Mouse (Mus musculus) liver, embryonic 11.5 days (tissue): Measurements from ENCODE around the gene Zfp212. TPM values are rescaled to one million over a fixed set of nuclear protein-coding genes. Genes with fewer than 3 reads are reported as not detected.

Source experiments
- ATAC-seq: fragments of 200-750 bp; cut with Nextera tagmentation; replicated peaks from 2 replicates; pipeline ENCODE4 v1.8.0; 2017; ENCODE audit warnings: moderate number of reproducible peaks, mild to moderate bottlenecking, moderate TSS enrichment, moderate library complexity; ENCODE audit not compliant: low FRiP score
- DNase-seq: peaks from one replicate; pipeline ENCODE4 v3.0.0-alpha.2; 2017; ENCODE audit warnings: low spot score
- H3K27ac ChIP-seq: fragments of 300-500 bp; sonication (generic); 2 replicates; pipeline ENCODE4 v1.5.1; 2014; ENCODE audit warnings: mild to moderate bottlenecking, low read depth, low read length, control low read depth
- H3K27me3 ChIP-seq: fragments of 300-500 bp; sonication (generic); replicated peaks from 2 replicates; pipeline ENCODE4 v1.6.1; 2014; ENCODE audit warnings: low read length, mixed read lengths; ENCODE audit not compliant: control insufficient read depth, insufficient read depth
- H3K36me3 ChIP-seq: fragments of 300-500 bp; sonication (generic); 2 replicates; pipeline ENCODE4 v1.6.1; 2014; ENCODE audit warnings: mild to moderate bottlenecking, low read length, moderate library complexity, mixed read lengths; ENCODE audit not compliant: control insufficient read depth, insufficient read depth
- H3K4me1 ChIP-seq: fragments of 300-500 bp; sonication (generic); replicated peaks from 2 replicates; pipeline ENCODE4 v1.6.1; 2014; ENCODE audit warnings: low read length, mixed read lengths; ENCODE audit not compliant: control insufficient read depth, insufficient read depth
- H3K4me2 ChIP-seq: fragments of 300-500 bp; sonication (generic); 2 replicates; pipeline ENCODE4 v1.6.1; 2014; ENCODE audit warnings: mild to moderate bottlenecking, control low read depth, moderate library complexity
- H3K4me3 ChIP-seq: fragments of 300-500 bp; sonication (generic); 2 replicates; pipeline ENCODE4 v1.5.1; 2014; ENCODE audit warnings: low read depth, low read length, control low read depth
- H3K9ac ChIP-seq: fragments of 300-500 bp; sonication (generic); 2 replicates; pipeline ENCODE4 v1.6.1; 2014; ENCODE audit warnings: low read depth, low read length, control low read depth
- H3K9me3 ChIP-seq: fragments of 300-500 bp; sonication (generic); 2 replicates; pipeline ENCODE4 v1.6.1; 2016; ENCODE audit warnings: low read length, inconsistent platforms, mixed read lengths; ENCODE audit not compliant: control insufficient read depth
- WGBS: fragments of 180-500 bp; shearing (Covaris S2); extraction: QIAGEN DNeasy Blood & Tissue Kit; methylation state at CpG from one replicate; pipeline ENCODE4 v1.1.7; 2014; 5-methylcytosine and 5-hydroxymethylcytosine counted together
- polyA plus RNA-seq: library from polyadenylated mRNA; unstranded; fragments of >200 nt; fragmentation: Nextera tagmentation; extraction: Ambion mirVana; gene quantifications from 2 replicates; pipeline ENCODE4 v1.2.1, GENCODE M21; 2014

Zfp212 gene
- polyA plus RNA-seq, 1 experiment from 2014 or later, result 9.5 TPM

DNA sequence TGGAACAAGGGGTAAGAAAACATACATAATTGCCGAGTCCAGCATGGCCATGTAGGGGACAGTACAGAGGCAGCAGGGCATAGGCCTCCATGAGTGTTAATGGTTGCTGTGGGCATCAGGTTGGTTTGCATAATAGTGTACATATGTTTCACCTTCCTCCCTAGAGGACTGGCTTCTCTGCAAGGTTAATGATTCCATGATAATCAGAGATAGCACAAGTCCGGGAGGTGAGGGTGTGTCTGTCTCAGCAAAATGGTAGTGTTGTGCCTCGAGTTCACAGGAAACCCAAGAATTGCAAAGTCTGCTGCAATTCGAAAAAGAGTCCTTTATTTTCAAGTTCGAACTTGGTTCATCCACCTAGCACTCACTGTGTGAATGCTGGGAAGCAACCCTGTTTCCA lies 3.2 kb upstream of the Zfp212 start:
- H3K36me3 ChIP-seq, result no peaks in the 10 kb centered on the region
- H3K27ac ChIP-seq, result no peak overlapping the region
- no peak for DNase-seq
- no peak overlapping the region for H3K4me2 ChIP-seq
- 75% methylated on average over 5 of the region's 5 CpGs for WGBS
- no peaks in the 10 kb centered on the region for H3K9me3 ChIP-seq
- H3K9ac ChIP-seq, result no peak overlapping the region
- no peak overlapping the region for H3K4me3 ChIP-seq
- no peak for ATAC-seq
- peaks cover 16% of the 10 kb centered on the region for H3K4me1 ChIP-seq
- H3K27me3 ChIP-seq, result no peaks in the 10 kb centered on the region

DNA sequence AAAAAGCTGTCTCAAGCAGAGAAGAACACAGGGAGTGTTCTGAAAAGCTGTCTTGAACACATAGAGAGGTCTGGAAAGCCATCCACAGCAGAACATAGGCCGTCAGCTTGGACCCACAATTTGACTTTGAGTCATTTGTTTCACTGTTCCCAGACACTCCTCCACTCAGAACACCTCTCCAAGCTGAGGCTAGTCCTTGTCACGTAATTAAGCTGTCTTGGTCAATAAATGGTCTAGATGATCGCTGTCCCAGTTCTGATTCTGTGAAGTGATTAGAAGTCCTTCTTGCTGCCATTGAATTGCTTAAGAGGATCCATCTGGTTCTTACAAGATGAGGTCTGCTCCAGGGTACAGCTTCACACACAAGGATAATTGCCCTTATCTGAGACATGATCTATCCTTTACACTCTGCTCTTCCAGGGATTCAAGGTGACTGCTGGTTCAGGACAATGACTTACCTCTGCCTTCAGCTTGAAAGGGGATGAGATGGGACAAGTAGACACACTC lies 1.5 kb upstream of the Zfp212 start:
- no peak overlapping the region for H3K4me2 ChIP-seq
- no peak overlapping the region for H3K27ac ChIP-seq
- H3K27me3 ChIP-seq, result no peaks in the 10 kb centered on the region
- DNase-seq, result no peak
- no peak overlapping the region for H3K4me3 ChIP-seq
- peaks cover 17% of the 10 kb centered on the region for H3K4me1 ChIP-seq
- 85% methylated on average over 3 of the region's 3 CpGs for WGBS
- H3K36me3 ChIP-seq, result no peaks in the 10 kb centered on the region
- no peak for ATAC-seq
- H3K9ac ChIP-seq, result no peak overlapping the region
- H3K9me3 ChIP-seq, result no peaks in the 10 kb centered on the region

DNA sequence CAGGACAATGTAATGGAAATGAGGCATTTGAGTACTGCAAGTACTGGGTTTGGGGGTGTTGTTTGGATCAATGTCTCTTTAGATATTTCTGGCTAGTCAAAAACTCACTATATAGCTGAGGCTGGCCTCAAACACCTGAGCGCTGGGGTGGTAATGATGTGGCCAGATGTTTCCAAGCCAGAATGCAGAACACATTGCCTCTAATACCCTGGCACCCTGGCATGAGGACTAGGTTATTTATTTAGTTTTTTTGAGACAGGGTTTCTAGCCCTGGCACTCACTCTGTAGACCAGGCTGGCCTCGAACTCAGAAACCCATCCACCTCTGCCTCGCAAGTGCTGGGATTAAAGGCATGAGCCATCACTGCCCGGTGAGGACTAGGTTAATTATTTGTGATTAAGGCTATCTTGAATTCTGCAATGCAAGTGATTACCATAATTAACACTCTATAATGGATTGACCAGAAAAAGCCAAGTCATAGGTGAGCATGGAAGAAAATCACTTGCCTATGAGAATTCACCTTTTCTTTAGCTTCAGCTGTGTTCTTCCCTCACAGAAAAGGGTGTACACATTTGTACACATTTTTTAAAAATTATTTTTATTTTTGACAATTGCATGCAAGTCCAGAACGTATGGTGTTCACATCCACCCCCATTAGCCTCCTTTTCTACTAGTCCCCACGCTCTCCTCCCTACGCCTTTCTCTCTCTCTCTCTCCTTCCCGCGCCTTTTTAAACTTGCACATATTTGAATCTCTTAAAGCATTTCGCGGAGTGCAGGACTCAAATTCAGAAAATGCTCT lies 430 bp upstream of the Zfp212 start:
- Histone ChIP-seq H3K4me1 (peaks cover 17% of the 10 kb centered on the region), H3K4me2 (peak overlapping the region; percentile 92), H3K4me3 (peak overlapping the region; percentile 75), H3K27ac (peak overlapping the region; percentile 97), H3K9me3 (no peaks in the 10 kb centered on the region), H3K36me3 (no peaks in the 10 kb centered on the region), H3K27me3 (no peaks in the 10 kb centered on the region), H3K9ac (peak overlapping the region; percentile 93)
- ATAC-seq (peak; percentile 10; the same call in 1 of the 2 replicates), DNase-seq (no peak)
- WGBS, result 28% methylated on average over 11 of the region's 11 CpGs

DNA sequence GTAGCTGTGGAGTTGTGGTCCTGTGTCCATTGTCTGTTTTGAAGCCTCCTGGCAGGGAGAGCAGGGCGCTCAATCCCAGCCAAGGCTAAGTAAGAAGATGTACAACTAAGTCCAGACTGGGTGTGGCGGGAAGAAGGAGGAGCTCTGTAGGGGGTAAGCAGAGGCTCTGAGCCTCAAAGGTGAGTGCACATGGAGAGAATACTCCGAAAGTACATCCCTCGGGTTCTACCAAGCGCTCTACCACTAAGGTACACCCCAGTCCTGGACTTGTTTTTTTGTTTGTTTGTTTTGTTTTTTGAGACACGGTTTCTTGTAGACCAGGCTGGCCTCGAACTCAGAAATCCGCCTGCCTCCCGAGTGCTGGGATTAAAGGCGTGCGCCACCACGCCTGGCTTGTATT lies 22.2 kb downstream of the Zfp212 start:
- Histone ChIP-seq H3K9me3 (peaks cover 5% of the 10 kb centered on the region; the same call in 1 of the 2 replicates), H3K4me1 (peaks cover 5% of the 10 kb centered on the region), H3K36me3 (peaks cover 8% of the 10 kb centered on the region), H3K27me3 (no peaks in the 10 kb centered on the region), H3K4me3 (peak overlapping the region; percentile 68), H3K27ac (no peak overlapping the region), H3K9ac (peak overlapping the region; percentile 95), H3K4me2 (peak overlapping the region; percentile 98)
- ATAC-seq (peak; percentile 35), DNase-seq (no peak)
- whole genome bisulfite sequencing, result 53% methylated on average over 12 of the region's 12 CpGs

DNA sequence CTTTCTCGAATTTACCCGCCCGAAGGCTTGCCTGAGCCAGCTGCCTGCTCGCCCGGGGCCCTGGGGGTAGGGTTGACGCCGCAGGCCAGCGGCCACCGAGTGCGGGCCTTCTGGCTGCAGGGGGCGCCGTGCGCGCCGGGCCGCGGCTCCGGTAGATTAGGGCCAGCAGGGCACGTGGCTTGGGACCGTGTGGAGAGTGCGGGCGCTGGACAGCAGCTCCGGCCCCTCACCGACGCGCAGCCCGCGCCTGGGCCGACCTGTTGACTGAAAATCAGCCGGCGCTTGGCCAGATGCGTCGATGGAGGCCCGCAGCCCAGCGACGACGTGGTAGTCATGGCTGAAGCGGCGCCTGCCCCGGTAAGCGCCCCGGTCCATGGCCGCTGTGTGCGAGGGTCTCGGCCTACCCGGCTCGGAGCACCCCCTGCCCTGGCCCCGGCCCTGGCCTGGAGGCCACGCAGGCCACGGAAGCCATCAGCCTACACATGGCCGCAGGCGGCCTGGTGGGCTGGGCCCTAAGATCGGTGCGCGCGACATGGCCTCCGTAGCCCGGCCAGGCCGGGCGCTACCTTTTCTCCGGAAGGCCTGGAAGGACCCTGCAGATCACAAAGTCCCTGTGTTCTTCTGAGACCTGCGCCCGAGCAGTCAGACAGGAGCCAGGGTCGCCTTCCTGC lies 22.9 kb downstream of the Zfp212 start:
- WGBS, result 11% methylated on average over 64 of the region's 64 CpGs
- H3K9me3 ChIP-seq, result peaks cover 5% of the 10 kb centered on the region; the same call in 1 of the 2 replicates
- peak overlapping the region; percentile 68 for H3K4me3 ChIP-seq
- H3K36me3 ChIP-seq, result peaks cover 8% of the 10 kb centered on the region
- H3K4me1 ChIP-seq, result peaks cover 5% of the 10 kb centered on the region
- no peaks in the 10 kb centered on the region for H3K27me3 ChIP-seq
- peak overlapping the region; percentile 95 for H3K9ac ChIP-seq
- H3K27ac ChIP-seq, result peak overlapping the region; percentile 64
- peak overlapping the region; percentile 98 for H3K4me2 ChIP-seq
- DNase-seq (peak; percentile 84), ATAC-seq (peak; percentile 92)

DNA sequence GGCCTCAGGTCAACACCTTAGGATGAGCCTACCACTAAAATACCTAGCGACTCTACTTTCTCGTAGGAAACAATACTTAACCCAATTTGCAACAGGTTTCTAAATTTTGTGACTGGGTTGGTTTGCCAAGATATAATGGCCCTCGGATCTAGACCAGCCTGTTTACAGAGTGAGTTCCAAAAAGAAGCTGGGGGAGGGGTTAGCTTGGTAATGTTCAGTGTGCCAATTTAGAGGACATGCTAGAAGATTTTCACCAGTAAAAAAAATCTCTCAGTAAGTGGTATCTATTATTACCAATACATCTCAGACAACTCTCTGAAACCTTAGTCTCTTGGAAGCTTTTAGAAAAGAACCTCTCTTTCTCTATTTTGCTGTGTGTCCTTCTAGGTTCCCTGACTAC lies 23.4 kb downstream of the Zfp212 start:
- H3K27me3 ChIP-seq, result no peaks in the 10 kb centered on the region
- DNase-seq (no peak), ATAC-seq (no peak)
- peak overlapping the region; percentile 68 for H3K4me3 ChIP-seq
- peaks cover 8% of the 10 kb centered on the region for H3K36me3 ChIP-seq
- H3K4me1 ChIP-seq, result peaks cover 5% of the 10 kb centered on the region
- H3K27ac ChIP-seq, result peak overlapping the region; percentile 64
- peak overlapping the region; percentile 98 for H3K4me2 ChIP-seq
- WGBS, result 69% methylated on average over 3 of the region's 3 CpGs
- peak overlapping the region; percentile 95 for H3K9ac ChIP-seq
- H3K9me3 ChIP-seq, result peaks cover 5% of the 10 kb centered on the region; the same call in 1 of the 2 replicates

DNA sequence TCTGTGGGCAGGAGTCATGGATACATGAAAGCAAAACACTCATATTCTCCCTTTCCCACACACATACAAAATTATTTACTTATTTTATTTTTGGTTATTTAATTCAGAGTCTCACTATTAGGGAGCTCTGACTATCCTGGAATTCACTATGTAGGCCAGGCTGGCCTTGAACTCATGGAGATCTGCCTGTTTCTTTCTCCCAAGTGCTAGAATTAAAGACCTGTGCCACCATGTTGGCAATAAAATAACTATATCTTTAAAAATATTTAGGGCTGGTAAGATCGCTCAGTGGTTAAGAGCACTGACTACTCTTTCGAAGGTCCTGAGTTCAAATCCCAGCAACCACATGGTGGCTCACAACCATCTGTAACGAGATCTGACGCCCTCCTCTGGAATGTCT lies 27.1 kb downstream of the Zfp212 start:
- peaks cover 5% of the 10 kb centered on the region for H3K4me1 ChIP-seq
- 96% methylated on average over 4 of the region's 4 CpGs for WGBS
- no peak overlapping the region for H3K4me2 ChIP-seq
- peaks cover 5% of the 10 kb centered on the region; the same call in 1 of the 2 replicates for H3K9me3 ChIP-seq
- no peak for DNase-seq
- H3K36me3 ChIP-seq, result peaks cover 8% of the 10 kb centered on the region
- no peaks in the 10 kb centered on the region for H3K27me3 ChIP-seq
- no peak overlapping the region for H3K27ac ChIP-seq
- ATAC-seq, result no peak
- H3K9ac ChIP-seq, result no peak overlapping the region
- H3K4me3 ChIP-seq, result no peak overlapping the region

DNA sequence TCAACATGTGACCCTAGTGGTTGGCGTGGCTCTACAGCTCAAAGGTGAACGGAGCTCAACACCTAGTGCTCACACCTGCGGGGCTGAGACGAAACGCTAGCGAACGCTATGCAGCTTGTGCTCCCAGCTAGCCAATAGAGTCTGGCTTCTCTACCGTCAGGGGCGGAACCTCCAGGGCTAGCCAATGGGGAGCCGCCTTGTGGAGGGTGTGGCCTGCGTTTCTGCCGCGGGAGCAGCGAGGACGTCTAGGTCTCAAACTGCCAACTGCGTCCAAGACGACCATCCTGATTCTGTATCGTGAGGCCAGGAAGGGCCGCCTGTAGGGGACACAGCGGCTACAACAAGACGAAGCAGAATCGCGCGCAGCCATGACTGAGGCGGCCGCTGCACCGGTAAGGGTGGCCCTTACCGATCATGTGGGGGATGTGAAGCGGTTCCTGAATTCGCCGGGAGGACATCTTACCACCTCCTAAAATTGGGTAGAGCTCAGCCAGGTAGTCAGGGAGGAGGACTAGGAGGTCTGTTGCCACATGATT lies 33.0 kb downstream of the Zfp212 start, which contains the start of gene Zfp956:
Gene Zfp956, plus strand, starts transcription at position 200 of the 536 bp plus-strand sequence.
- under 1% methylated on average over 31 of the region's 31 CpGs for WGBS
- Histone ChIP-seq H3K4me1 (no peaks in the 10 kb centered on the region; the same call in none of the 2 replicates), H3K4me2 (peak within 1 kb of the TSS; percentile 89), H3K27me3 (no peaks in the 10 kb centered on the region), H3K9me3 (no peaks in the 10 kb centered on the region), H3K4me3 (peak within 1 kb of the TSS; percentile 62), H3K36me3 (peaks cover 2% of the 10 kb centered on the region; the same call in 1 of the 2 replicates), H3K9ac (peak within 1 kb of the TSS; percentile 79), H3K27ac (peak within 1 kb of the TSS; percentile 49)
- peak; percentile 99 for ATAC-seq
- peak; percentile 92 for DNase-seq
